Mouse (Mus musculus): ENCODE results near the gene Ccl4.

DNA sequence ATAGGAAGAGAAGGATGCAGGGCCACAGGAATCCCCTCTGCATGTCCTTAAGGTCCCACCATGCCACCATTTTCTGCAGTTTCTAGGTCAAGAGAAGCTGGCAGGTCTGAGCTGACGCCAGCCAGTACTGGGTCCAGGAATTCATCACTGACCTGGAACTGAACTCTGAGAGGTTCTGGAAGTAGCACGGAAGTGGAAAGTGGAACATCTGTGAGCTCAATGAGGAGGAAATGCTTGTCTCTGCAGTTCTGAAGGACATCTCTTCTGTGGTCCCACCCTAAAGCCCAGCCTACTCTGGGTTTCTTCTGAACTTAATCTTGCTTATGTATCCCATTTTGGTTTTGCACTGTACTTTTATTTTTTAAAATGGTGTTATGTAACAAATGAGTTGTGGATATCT is 31.3 kb upstream of the Ccl4 start:
- TF ChIP-seq CTCF (conservative IDR thresholded peaks at IDR 0.05; ENCODE audit: insufficient read depth, insufficient read length, low read depth, low read length) (no peak), POLR2A (IDR thresholded peaks at IDR 0.05; ENCODE audit: low read depth, low read length) (no peak)

Measured in kidney, adult 2 months (tissue).